Mouse (Mus musculus) midbrain, embryonic 16.5 days (tissue): Measurements from ENCODE around the gene Set. TPM values are rescaled to one million over a fixed set of nuclear protein-coding genes. Genes with fewer than 3 reads are reported as not detected.

ENCODE experiments used
- ATAC-seq: fragments of 200-750 bp; cut with Nextera tagmentation; 2 replicates; pipeline ENCODE4 v1.8.0; 2017; ENCODE audit warnings: moderate TSS enrichment
- H3K27ac ChIP-seq: fragments of 300-500 bp; sonication (generic); 2 replicates; pipeline ENCODE4 v1.5.1; 2014; ENCODE audit warnings: mild to moderate bottlenecking, low read length, mixed read lengths
- H3K27me3 ChIP-seq: fragments of 300-500 bp; sonication (generic); 2 replicates; pipeline ENCODE4 v1.6.1; 2014; ENCODE audit warnings: low read depth, low read length, mixed read lengths; ENCODE audit not compliant: control insufficient read depth, insufficient read depth
- H3K36me3 ChIP-seq: fragments of 300-500 bp; sonication (generic); 2 replicates; pipeline ENCODE4 v1.6.1; 2014; ENCODE audit warnings: mild to moderate bottlenecking, low read length, moderate library complexity, mixed read lengths; ENCODE audit not compliant: control insufficient read depth, insufficient read depth
- H3K4me1 ChIP-seq: fragments of 300-500 bp; sonication (generic); 2 replicates; pipeline ENCODE4 v1.6.1; 2014; ENCODE audit warnings: mild to moderate bottlenecking, low read length, mixed read lengths; ENCODE audit not compliant: control insufficient read depth, insufficient read depth
- H3K4me2 ChIP-seq: fragments of 300-500 bp; sonication (generic); 2 replicates; pipeline ENCODE4 v1.6.1; 2014; ENCODE audit warnings: mild to moderate bottlenecking, low read length, mixed read lengths
- H3K4me3 ChIP-seq: fragments of 300-500 bp; sonication (generic); 2 replicates; pipeline ENCODE4 v1.5.1; 2014; ENCODE audit warnings: low read depth, mild to moderate bottlenecking, low read length, moderate library complexity, mixed read lengths
- H3K9ac ChIP-seq: fragments of 300-500 bp; sonication (generic); 2 replicates; pipeline ENCODE4 v1.6.1; 2014; ENCODE audit warnings: low read depth, low read length, mixed read lengths
- H3K9me3 ChIP-seq: fragments of 300-500 bp; sonication (generic); replicated peaks from 2 replicates; pipeline ENCODE4 v1.6.1; 2014; ENCODE audit warnings: mild to moderate bottlenecking, low read length, mixed read lengths; ENCODE audit not compliant: control insufficient read depth, poor library complexity, severe bottlenecking
- WGBS: fragments of 180-500 bp; shearing (Covaris S2); extraction: QIAGEN DNeasy Blood & Tissue Kit; methylation state at CpG from one replicate; pipeline ENCODE4 v1.1.7; 2014; 5-methylcytosine and 5-hydroxymethylcytosine counted together
- polyA plus RNA-seq: library from polyadenylated mRNA; unstranded; fragments of >200 nt; fragmentation: Nextera tagmentation; extraction: Ambion mirVana; gene quantifications from 2 replicates; pipeline ENCODE4 v1.2.1, GENCODE M21; 2015

The Set gene
- polyA plus RNA-seq, 1 experiment from 2014 or later = 314 TPM

GRCm38 (mm10) chr2:30066046-30066901 lies 9.1 kb downstream of the Set start:
- Histone ChIP-seq H3K4me3 (peak overlapping the region; percentile 98), H3K4me1 (peaks cover 30% of the 10 kb centered on the region), H3K36me3 (0 out of 2 replicates have a peak, but pooled peaks cover 7% of the 10 kb centered on the region), H3K4me2 (peak overlapping the region; percentile 46), H3K9me3 (no peaks in the 10 kb centered on the region), H3K27me3 (no peaks in the 10 kb centered on the region), H3K27ac (peak overlapping the region; percentile 100), H3K9ac (peak overlapping the region; percentile 99)
- WGBS = under 1% methylated on average over 41 of the region's 101 CpGs
- peak; percentile 95 for ATAC-seq

DNA sequence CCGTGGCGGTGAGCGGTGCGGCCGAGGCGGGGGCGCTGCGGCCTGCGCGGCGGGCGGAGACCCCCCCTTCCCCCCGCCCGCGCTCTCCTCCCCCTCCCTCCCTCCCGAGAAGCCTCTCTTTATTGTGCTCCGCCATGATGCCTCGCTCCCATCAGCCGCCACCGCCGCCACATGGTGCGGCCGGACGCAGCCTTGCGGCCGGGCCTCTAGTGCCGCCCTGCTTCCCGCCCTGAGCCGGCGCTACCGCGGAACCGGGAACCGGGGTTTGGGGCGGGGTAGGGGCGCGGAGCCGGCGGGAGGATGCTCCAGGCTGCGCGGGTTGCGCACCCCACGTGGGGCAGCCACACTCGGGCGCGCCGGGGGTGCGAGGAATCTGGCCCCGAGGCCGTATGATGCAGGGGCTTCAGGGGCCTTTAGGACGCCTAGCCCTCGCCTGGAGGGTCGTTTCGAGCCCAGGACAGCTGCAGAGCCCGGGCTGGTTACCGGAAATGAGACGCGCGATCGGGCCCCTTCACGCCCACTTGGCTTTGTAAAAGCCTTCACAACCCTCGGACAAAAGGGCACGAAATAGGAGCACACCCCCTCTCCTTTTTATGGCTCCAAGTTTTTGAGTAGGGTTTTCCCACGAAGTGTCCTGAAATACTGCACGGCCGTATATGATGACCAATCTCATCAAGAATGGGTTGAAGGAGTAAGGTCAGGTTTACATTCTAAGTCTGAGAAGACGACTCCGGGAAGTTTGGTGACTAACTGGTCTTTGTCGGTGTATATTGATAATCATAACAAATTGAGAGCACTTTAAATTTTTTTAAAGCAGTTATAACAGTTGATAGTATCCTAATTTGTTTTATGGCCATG lies 10.1 kb downstream of the Set start:
- Histone ChIP-seq H3K9me3 (no peaks in the 10 kb centered on the region), H3K27me3 (no peaks in the 10 kb centered on the region), H3K4me3 (peak overlapping the region; percentile 98), H3K4me2 (peak overlapping the region; percentile 67), H3K9ac (peak overlapping the region; percentile 99), H3K4me1 (peaks cover 23% of the 10 kb centered on the region), H3K36me3 (0 out of 2 replicates have a peak, but pooled peaks cover 7% of the 10 kb centered on the region), H3K27ac (peak overlapping the region; percentile 100)
- WGBS = under 1% methylated on average over 49 of the region's 69 CpGs
- ATAC-seq = peak; percentile 49

DNA sequence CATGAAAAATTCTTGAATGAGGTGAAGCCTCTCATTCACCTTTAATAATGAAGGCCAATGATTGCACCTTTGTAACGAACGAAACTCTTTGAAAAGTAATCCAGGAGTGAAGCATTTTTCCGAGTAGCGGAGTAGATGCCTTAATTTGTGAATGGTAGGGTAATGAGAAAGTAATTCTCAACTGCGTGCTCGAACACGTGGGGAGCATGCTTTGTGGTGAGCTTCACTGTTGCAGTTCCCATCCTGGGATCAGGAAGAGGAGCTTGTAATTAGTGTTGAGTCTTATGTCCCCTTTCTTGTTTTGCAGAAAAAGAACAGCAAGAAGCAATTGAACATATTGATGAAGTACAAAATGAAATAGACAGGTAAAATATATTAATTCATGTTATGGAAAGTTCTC lies 10.8 kb downstream of the Set start:
- peak overlapping the region; percentile 99 for H3K9ac ChIP-seq
- 21% methylated on average over 7 of the region's 7 CpGs for whole genome bisulfite sequencing
- H3K4me2 ChIP-seq = peak overlapping the region; percentile 67
- H3K36me3 ChIP-seq = 0 out of 2 replicates have a peak, but pooled peaks cover 10% of the 10 kb centered on the region
- peaks cover 19% of the 10 kb centered on the region for H3K4me1 ChIP-seq
- no peaks in the 10 kb centered on the region for H3K27me3 ChIP-seq
- H3K4me3 ChIP-seq = peak overlapping the region; percentile 98
- no peaks in the 10 kb centered on the region for H3K9me3 ChIP-seq
- ATAC-seq = no peak
- H3K27ac ChIP-seq = no peak overlapping the region

DNA sequence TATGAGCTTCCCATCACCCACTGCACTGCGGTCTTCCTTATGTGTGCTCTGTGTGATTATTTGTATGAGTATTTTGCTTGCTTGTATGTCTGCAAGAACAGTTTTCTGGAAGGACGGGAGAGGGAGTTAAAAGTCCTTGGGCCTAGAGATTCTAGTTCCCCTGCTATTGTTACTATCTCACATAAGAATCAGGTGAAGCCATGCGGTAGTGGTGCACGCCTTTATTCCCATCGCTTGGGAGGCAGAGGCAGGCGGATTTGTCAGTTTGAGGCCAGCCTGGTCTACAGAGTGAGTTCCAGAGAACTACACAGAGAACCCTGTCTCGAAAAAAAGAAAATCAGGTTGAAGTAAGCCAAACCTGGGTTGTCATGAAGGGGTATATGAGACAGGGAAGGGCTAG lies 15.7 kb downstream of the Set start:
- Histone ChIP-seq H3K27me3 (no peaks in the 10 kb centered on the region), H3K9me3 (no peaks in the 10 kb centered on the region), H3K4me2 (no peak overlapping the region), H3K27ac (no peak overlapping the region), H3K36me3 (0 out of 2 replicates have a peak, but pooled peaks cover 10% of the 10 kb centered on the region), H3K4me3 (no peak overlapping the region), H3K4me1 (peaks cover 16% of the 10 kb centered on the region), H3K9ac (no peak overlapping the region)
- ATAC-seq = no peak
- WGBS = 77% methylated on average over 7 of the region's 7 CpGs

GRCm38 (mm10) chr2:30073285-30073684 lies 16.1 kb downstream of the Set start:
- no peaks in the 10 kb centered on the region for H3K9me3 ChIP-seq
- H3K4me3 ChIP-seq = no peak overlapping the region
- H3K4me2 ChIP-seq = no peak overlapping the region
- H3K4me1 ChIP-seq = peaks cover 13% of the 10 kb centered on the region
- H3K27me3 ChIP-seq = no peaks in the 10 kb centered on the region
- no peak for ATAC-seq
- 85% methylated on average over 3 of the region's 3 CpGs for WGBS
- H3K9ac ChIP-seq = no peak overlapping the region
- 0 out of 2 replicates have a peak, but pooled peaks cover 10% of the 10 kb centered on the region for H3K36me3 ChIP-seq
- no peak overlapping the region for H3K27ac ChIP-seq

DNA sequence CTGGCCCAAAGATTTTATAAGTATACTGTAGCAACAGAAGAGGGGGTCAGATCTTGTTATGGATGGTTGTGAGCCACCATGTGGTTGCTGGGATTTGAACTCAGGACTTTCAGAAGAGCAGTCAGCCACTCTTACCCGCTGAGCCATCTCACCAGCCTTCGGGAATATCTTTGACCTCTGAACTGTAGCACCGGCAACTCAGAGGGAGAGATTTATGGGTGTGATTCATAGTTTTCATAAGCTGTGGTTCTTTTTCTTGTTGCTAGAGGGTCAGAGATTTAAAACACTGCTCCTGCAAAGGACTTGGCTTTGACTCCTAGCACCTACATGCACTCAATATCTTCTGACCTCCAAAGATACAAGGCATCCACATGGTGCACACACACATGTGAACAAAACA lies 18.4 kb downstream of the Set start:
- no peak overlapping the region for H3K4me3 ChIP-seq
- H3K27ac ChIP-seq = no peak overlapping the region
- H3K4me1 ChIP-seq = peaks cover 9% of the 10 kb centered on the region
- no peak overlapping the region for H3K4me2 ChIP-seq
- H3K36me3 ChIP-seq = 0 out of 2 replicates have a peak, but pooled peaks cover 4% of the 10 kb centered on the region
- H3K9ac ChIP-seq = no peak overlapping the region
- H3K27me3 ChIP-seq = no peaks in the 10 kb centered on the region
- 90% methylated on average over 3 of the region's 3 CpGs for WGBS
- H3K9me3 ChIP-seq = no peaks in the 10 kb centered on the region
- ATAC-seq = no peak

DNA sequence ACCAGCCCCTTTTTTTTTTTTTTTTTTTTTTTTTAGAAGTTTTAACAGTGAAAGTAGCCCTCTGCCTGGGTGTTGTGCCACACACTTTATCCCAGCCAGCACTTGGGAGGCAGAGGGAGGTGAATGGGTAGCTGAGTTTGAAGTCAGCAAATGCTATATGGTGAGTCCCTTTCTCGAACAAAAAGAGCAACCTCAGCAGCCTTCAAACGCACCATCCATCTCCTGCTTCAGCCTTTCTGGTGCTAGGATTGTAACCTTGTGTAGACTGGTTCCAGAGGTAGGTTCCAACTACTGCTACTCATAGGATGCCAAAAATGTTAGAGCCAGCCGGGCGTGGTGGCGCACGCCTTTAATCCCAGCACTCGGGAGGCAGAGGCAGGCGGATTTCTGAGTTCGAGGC lies 19.3 kb downstream of the Set start:
- Histone ChIP-seq H3K36me3 (0 out of 2 replicates have a peak, but pooled peaks cover 3% of the 10 kb centered on the region), H3K4me2 (no peak overlapping the region), H3K4me3 (no peak overlapping the region), H3K27me3 (no peaks in the 10 kb centered on the region), H3K9me3 (no peaks in the 10 kb centered on the region), H3K4me1 (peaks cover 9% of the 10 kb centered on the region), H3K9ac (no peak overlapping the region), H3K27ac (no peak overlapping the region)
- WGBS = 88% methylated on average over 8 of the region's 9 CpGs
- no peak for ATAC-seq

- Histone ChIP-seq H3K27me3 (no peaks in the 10 kb centered on the region), H3K27ac (no peak overlapping the region), H3K4me1 (peaks cover 9% of the 10 kb centered on the region), H3K36me3 (0 out of 2 replicates have a peak, but pooled peaks cover 3% of the 10 kb centered on the region), H3K9me3 (no peaks in the 10 kb centered on the region), H3K4me3 (peak overlapping the region; percentile 42; the same call in 1 of the 2 replicates), H3K4me2 (peak overlapping the region; percentile 91), H3K9ac (no peak overlapping the region; the same call in 1 of the 2 replicates)
- ATAC-seq = peak; percentile 30; the same call in 1 of the 2 replicates
- WGBS = 72% methylated on average over 6 of the region's 6 CpGs
Measured at GRCm38 (mm10) chr2:30076959-30077358, 19.8 kb downstream of the Set start.
